Mouse (Mus musculus): ENCODE results near the gene Gm28048. TPM values are rescaled to one million over a fixed set of nuclear protein-coding genes. Genes with fewer than 3 reads are reported as not detected.

Gene Gm28048
- polyA plus RNA-seq, 1 experiment from 2014 or later, result 4.4 TPM

DNA sequence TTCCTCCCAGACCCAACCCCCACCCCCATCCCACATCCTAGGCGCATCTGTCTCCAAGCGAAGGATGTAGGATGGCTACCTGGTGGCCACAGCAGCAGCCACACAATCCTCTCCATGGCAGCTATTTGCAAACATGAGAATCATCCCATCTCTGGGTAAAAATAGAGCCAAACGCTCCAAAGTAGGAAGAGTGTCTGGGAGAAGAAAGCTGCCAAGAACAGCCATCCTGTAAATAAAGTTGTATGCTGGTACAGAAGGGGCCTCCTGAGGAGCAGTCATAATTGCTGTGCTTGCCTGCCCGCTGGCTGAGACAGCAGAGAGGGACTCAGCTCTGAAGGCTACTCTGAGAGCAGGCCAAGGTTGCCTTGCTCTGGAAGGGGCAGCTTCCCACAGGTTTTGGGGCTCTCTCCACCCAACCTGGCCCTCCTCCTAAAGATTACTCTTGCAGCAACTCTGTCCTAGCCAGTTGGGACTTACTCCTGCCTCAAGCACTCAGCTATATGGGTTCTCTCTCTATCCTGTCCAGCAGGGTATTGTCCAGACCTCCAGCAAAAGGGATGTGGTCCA is 154.3 kb downstream of the Gm28048 start:
- Histone ChIP-seq H3K9me3 (no peaks in the 10 kb centered on the region), H3K27ac (no peak overlapping the region), H3K36me3 (replicated peaks) (no peaks in the 10 kb centered on the region), H3K27me3 (ENCODE audit: poor library complexity, severe bottlenecking) (no peaks in the 10 kb centered on the region), H3K4me1 (peaks cover 14% of the 10 kb centered on the region), H3K4me3 (no peak overlapping the region)
- no peak for DNase-seq (ENCODE audit: extremely low spot score, low spot score)
- 92% methylated on average over 4 of the region's 4 CpGs for WGBS

DNA sequence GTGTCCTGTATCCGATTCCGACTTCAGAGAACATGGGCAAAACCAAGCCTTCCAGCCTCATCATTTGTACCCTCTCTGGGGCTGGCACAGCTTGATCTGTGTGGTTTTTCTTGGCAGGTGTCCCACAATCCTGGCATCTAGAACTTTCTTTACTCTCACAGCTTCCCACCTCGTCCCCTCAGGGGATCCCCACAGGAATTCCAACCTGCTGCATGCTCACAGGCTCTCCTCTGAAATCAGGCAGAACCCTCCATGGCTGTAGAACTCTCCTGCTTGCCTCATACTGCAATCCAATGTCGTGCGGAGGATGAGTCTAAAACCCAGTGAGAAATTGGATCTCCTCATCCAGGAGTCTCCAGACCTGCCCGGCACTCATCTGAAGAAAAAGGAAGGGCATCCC is 155.2 kb downstream of the Gm28048 start:
- DNase-seq (ENCODE audit: extremely low spot score, low spot score), result no peak
- Histone ChIP-seq H3K9me3 (no peaks in the 10 kb centered on the region), H3K36me3 (replicated peaks) (no peaks in the 10 kb centered on the region), H3K4me3 (no peak overlapping the region), H3K27ac (no peak overlapping the region), H3K27me3 (ENCODE audit: poor library complexity, severe bottlenecking) (no peaks in the 10 kb centered on the region), H3K4me1 (peaks cover 14% of the 10 kb centered on the region)
- whole genome bisulfite sequencing, result 92% methylated on average over 6 of the region's 6 CpGs

DNA sequence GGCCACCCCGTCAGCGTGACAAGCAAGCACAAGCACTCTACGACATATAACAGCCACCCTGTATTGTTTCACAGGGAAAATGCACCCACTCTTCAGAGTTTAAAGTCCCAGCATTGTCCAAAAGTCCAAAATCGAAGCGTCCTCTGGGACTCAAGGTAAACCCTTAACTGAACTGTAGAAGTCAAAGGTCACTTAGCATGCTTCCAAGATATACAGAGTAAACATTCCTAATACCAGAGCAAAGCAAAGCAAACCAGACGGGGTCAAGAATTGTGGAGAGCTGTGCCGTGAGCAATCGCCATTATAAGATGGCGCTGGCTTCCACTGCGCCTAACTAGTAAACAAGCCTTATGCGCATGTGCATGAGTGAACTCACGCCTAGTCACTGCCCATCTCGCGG is 155.8 kb downstream of the Gm28048 start:
- 94% methylated on average over 14 of the region's 14 CpGs for WGBS
- no peaks in the 10 kb centered on the region for H3K36me3 ChIP-seq (replicated peaks)
- no peaks in the 10 kb centered on the region for H3K27me3 ChIP-seq (ENCODE audit: poor library complexity, severe bottlenecking)
- no peak for DNase-seq (ENCODE audit: extremely low spot score, low spot score)
- H3K27ac ChIP-seq, result no peak overlapping the region
- no peaks in the 10 kb centered on the region for H3K9me3 ChIP-seq
- peaks cover 12% of the 10 kb centered on the region for H3K4me1 ChIP-seq
- no peak overlapping the region for H3K4me3 ChIP-seq

DNA sequence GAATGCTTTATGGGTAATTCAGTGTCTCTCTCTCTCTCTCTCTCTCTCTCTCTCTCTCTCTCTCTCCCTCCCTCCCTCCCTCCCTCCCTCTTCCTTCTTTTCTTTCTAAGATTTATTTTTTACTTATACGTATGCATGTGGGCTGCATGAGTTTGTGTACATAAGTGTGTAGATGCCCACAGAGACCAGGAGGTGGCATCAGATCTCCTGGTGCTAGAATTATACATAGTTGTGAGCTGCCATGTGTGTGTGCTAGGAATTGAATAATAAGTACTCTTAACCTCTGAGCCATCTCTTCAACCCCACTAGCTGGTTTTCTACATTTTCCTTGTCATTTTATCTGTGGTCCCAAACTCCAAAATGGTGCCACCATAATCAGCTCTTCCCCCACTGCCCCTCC is 156.3 kb downstream of the Gm28048 start:
- Histone ChIP-seq H3K27ac (no peak overlapping the region), H3K9me3 (no peaks in the 10 kb centered on the region), H3K36me3 (replicated peaks) (no peaks in the 10 kb centered on the region), H3K27me3 (ENCODE audit: poor library complexity, severe bottlenecking) (no peaks in the 10 kb centered on the region), H3K4me3 (no peak overlapping the region), H3K4me1 (peaks cover 7% of the 10 kb centered on the region)
- DNase-seq (ENCODE audit: extremely low spot score, low spot score), result no peak
- WGBS, result 89% methylated on average over 1 of the region's 1 CpGs

GRCm38 (mm10) chr11:22824049-22824705 is 157.7 kb downstream of the Gm28048 start:
- H3K4me1 ChIP-seq, result no peaks in the 10 kb centered on the region
- H3K4me3 ChIP-seq, result no peak overlapping the region
- WGBS, result 86% methylated on average over 9 of the region's 9 CpGs
- no peaks in the 10 kb centered on the region for H3K27me3 ChIP-seq (ENCODE audit: poor library complexity, severe bottlenecking)
- H3K36me3 ChIP-seq (replicated peaks), result no peaks in the 10 kb centered on the region
- H3K27ac ChIP-seq, result no peak overlapping the region
- H3K9me3 ChIP-seq, result no peaks in the 10 kb centered on the region
- DNase-seq (ENCODE audit: extremely low spot score, low spot score), result no peak

DNA sequence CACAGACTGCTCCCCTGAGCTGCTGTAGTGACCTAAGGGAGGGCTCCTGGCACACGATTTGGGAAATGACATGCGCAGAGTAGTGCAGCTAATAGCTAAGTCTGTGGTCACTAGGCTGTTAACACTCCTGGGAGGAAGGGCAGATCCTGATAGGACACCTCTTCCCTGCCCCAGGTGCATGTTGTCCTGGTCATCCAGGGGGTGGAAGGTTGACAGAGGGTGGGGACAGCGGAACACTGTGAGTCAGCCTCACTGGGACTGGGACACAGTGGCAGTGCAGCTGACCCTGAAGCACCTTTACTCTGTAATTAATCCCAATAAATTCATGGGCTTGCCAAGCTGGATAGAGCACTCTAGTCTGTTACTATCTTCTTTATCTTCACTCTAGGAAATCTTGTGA is 160.6 kb downstream of the Gm28048 start:
- no peak for DNase-seq (ENCODE audit: extremely low spot score, low spot score)
- no peaks in the 10 kb centered on the region for H3K9me3 ChIP-seq
- no peaks in the 10 kb centered on the region for H3K27me3 ChIP-seq (ENCODE audit: poor library complexity, severe bottlenecking)
- no peaks in the 10 kb centered on the region for H3K4me1 ChIP-seq
- no peak overlapping the region for H3K27ac ChIP-seq
- H3K36me3 ChIP-seq (replicated peaks), result no peaks in the 10 kb centered on the region
- no peak overlapping the region for H3K4me3 ChIP-seq
- WGBS, result 87% methylated on average over 3 of the region's 3 CpGs

- Histone ChIP-seq H3K36me3 (replicated peaks) (no peaks in the 10 kb centered on the region), H3K9me3 (no peaks in the 10 kb centered on the region), H3K4me3 (no peak overlapping the region), H3K4me1 (no peaks in the 10 kb centered on the region), H3K27ac (no peak overlapping the region), H3K27me3 (ENCODE audit: poor library complexity, severe bottlenecking) (no peaks in the 10 kb centered on the region)
- 80% methylated on average over 5 of the region's 5 CpGs for WGBS
- DNase-seq (ENCODE audit: extremely low spot score, low spot score), result no peak
These were observed 163.5 kb downstream of the Gm28048 start for GRCm38 (mm10) chr11:22818371-22818770.

DNA sequence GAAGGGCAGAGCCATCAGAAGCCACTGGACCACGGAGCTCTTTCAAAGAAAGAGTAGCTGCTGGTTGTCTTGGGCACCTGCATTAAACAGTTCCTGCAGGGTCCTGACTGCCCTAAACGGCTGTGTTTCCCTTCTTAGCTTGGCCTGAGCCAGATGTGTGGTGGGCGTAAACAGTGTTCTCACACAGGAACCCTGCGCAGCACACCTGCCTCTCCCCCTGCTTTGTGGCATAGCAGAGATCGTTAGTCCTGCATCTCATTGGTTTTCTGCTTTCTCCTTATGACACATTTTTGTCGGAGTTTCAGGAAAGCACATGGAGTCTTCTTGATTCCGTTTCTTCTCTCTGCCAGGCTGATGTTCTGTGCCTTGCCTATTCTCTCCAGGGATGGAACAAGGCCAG is 166.0 kb downstream of the Gm28048 start:
- Histone ChIP-seq H3K4me1 (no peaks in the 10 kb centered on the region), H3K36me3 (replicated peaks) (no peaks in the 10 kb centered on the region)
- DNase-seq (ENCODE audit: extremely low spot score, low spot score), result no peak

DNA sequence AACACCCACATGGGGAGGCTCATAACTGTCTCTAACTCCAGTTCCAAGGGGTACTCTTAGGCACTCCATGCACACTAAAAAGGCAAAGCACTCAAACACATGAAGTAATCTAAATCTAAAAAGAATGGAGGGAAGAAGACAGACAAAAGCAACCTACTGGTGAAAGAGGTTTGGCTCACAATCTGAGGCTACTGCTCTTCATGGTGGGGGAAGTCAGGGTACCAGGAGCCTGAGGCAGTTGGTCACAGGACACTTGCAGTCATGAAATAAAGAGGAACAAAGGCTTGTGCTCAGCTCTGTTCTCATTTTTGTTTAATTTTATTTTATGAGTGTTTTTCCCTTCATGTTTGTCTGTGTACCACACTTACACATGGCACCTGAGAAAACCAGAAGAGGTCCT is 166.7 kb downstream of the Gm28048 start:
- DNase-seq (ENCODE audit: extremely low spot score, low spot score), result no peak
- no peak overlapping the region for H3K4me3 ChIP-seq
- no peak overlapping the region for H3K27ac ChIP-seq
- no peaks in the 10 kb centered on the region for H3K9me3 ChIP-seq
- no peaks in the 10 kb centered on the region for H3K4me1 ChIP-seq
- no peaks in the 10 kb centered on the region for H3K36me3 ChIP-seq (replicated peaks)
- no peaks in the 10 kb centered on the region for H3K27me3 ChIP-seq (ENCODE audit: poor library complexity, severe bottlenecking)

More for the DNA sequence above, 166.0 kb downstream of the Gm28048 start:
- H3K9me3 ChIP-seq, result no peaks in the 10 kb centered on the region
- WGBS, result 86% methylated on average over 7 of the region's 7 CpGs
- H3K4me3 ChIP-seq, result no peak overlapping the region
- H3K27me3 ChIP-seq (ENCODE audit: poor library complexity, severe bottlenecking), result no peaks in the 10 kb centered on the region
- no peak overlapping the region for H3K27ac ChIP-seq

DNA sequence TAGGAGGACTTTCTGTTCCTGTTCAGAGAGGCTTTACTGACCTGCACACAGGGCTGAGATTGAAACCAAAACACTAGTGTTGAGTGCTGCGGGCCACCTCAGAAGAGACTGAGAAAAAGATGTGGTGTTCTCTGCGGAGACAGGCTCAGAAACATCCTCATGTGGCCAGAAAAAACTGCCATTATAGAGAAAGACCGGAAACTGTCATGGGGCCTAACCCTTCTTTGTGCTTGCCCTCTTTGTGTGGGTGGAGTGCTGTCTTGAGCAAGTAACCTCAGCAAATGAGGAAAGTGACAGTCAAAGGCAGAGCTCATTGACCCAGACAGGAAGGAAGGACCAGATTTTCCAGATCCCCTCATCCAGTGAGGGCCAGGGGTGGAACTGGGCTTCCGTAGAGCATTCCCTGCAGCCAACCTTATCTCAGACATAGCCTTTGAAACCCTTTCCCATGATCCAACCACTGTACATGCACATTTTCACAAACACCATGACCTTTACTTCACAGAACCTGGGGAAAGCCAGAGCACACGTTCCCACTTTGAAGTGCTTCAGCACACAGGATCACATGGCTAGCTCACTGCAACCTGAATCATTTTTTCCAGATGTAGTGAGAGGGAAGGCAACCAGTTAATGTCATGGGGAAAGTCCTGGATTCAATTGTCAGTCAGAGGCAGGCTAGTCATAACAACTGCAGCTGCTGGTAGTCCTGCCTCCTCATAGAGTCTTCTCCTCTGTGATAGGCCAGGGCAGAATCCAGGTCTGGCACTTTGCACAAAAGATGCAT is 167.8 kb downstream of the Gm28048 start:
- WGBS, result 85% methylated on average over 5 of the region's 5 CpGs
- no peak for DNase-seq (ENCODE audit: extremely low spot score, low spot score)
- Histone ChIP-seq H3K9me3 (no peaks in the 10 kb centered on the region), H3K36me3 (replicated peaks) (no peaks in the 10 kb centered on the region), H3K4me1 (no peaks in the 10 kb centered on the region), H3K4me3 (no peak overlapping the region), H3K27ac (no peak overlapping the region), H3K27me3 (ENCODE audit: poor library complexity, severe bottlenecking) (no peaks in the 10 kb centered on the region)

DNA sequence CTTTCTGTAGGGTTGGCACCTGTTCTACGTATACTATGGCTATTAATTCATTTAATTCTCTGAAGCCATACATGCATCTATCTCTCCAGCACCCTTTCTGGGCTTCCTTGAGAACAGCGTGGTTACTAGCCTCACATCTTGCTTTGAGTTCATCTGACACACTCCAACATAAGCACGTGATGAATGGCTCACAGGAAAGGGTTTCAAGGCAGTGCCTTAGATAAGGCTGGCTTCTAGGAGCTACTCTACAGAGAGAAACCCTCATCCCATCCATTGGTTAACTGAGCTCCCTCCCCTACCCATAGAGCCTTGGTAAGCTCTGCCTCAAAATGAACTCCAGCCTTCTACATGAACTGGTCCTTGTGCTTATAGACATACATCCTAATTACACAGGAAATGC is 168.5 kb downstream of the Gm28048 start:
- WGBS, result 86% methylated on average over 3 of the region's 3 CpGs
- H3K4me3 ChIP-seq, result no peak overlapping the region
- H3K27ac ChIP-seq, result no peak overlapping the region
- no peak for DNase-seq (ENCODE audit: extremely low spot score, low spot score)
- H3K9me3 ChIP-seq, result no peaks in the 10 kb centered on the region
- H3K27me3 ChIP-seq (ENCODE audit: poor library complexity, severe bottlenecking), result no peaks in the 10 kb centered on the region
- no peaks in the 10 kb centered on the region for H3K4me1 ChIP-seq
- no peaks in the 10 kb centered on the region for H3K36me3 ChIP-seq (replicated peaks)

- Histone ChIP-seq H3K9me3 (no peaks in the 10 kb centered on the region), H3K27me3 (ENCODE audit: poor library complexity, severe bottlenecking) (no peaks in the 10 kb centered on the region), H3K27ac (no peak overlapping the region), H3K36me3 (replicated peaks) (no peaks in the 10 kb centered on the region), H3K4me1 (no peaks in the 10 kb centered on the region), H3K4me3 (no peak overlapping the region)
- no peak for DNase-seq (ENCODE audit: extremely low spot score, low spot score)
- 88% methylated on average over 3 of the region's 3 CpGs for WGBS
These were observed 170.5 kb downstream of the Gm28048 start for GRCm38 (mm10) chr11:22811413-22811812.

- Histone ChIP-seq H3K4me1 (no peaks in the 10 kb centered on the region), H3K27ac (no peak overlapping the region), H3K27me3 (ENCODE audit: poor library complexity, severe bottlenecking) (no peaks in the 10 kb centered on the region), H3K9me3 (no peaks in the 10 kb centered on the region), H3K4me3 (no peak overlapping the region), H3K36me3 (replicated peaks) (no peaks in the 10 kb centered on the region)
- 84% methylated on average over 7 of the region's 7 CpGs for WGBS
- DNase-seq (ENCODE audit: extremely low spot score, low spot score), result no peak
These were observed 172.3 kb downstream of the Gm28048 start for GRCm38 (mm10) chr11:22809465-22810096.
